Mouse (Mus musculus) midbrain, embryonic 14.5 days (tissue): ENCODE data around the gene Tnn. TPM values are rescaled to one million over a fixed set of nuclear protein-coding genes. Genes with fewer than 3 reads are reported as not detected.

Experiments used
- ATAC-seq: fragments of 200-750 bp; cut with Nextera tagmentation; 2 replicates; pipeline ENCODE4 v1.8.0; 2017; ENCODE audit warnings: moderate number of reproducible peaks, moderate library complexity; ENCODE audit not compliant: low FRiP score, low TSS enrichment
- DNase-seq: peaks from one replicate; pipeline ENCODE4 v3.0.0-alpha.2; 2015
- H3K27ac ChIP-seq: fragments of 300-500 bp; sonication (generic); replicated peaks from 2 replicates; pipeline ENCODE4 v1.5.1; 2014; ENCODE audit warnings: mild to moderate bottlenecking, low read depth, low read length, moderate library complexity
- H3K27me3 ChIP-seq: fragments of 300-500 bp; sonication (generic); 2 replicates; pipeline ENCODE4 v1.6.1; 2014; ENCODE audit warnings: low read length, control low read depth, mixed read lengths; ENCODE audit not compliant: control insufficient read depth, insufficient read depth
- H3K36me3 ChIP-seq: fragments of 300-500 bp; sonication (generic); 2 replicates; pipeline ENCODE4 v1.6.1; 2014; ENCODE audit warnings: low read length, control low read depth; ENCODE audit not compliant: control insufficient read depth, insufficient read depth
- H3K4me1 ChIP-seq: fragments of 300-500 bp; sonication (generic); 2 replicates; pipeline ENCODE4 v1.6.1; 2014; ENCODE audit warnings: mild to moderate bottlenecking, antibody characterized with exemption, low read length, control low read depth; ENCODE audit not compliant: control insufficient read depth, insufficient read depth
- H3K4me2 ChIP-seq: fragments of 300-500 bp; sonication (generic); 2 replicates; pipeline ENCODE4 v1.6.1; 2014; ENCODE audit warnings: mild to moderate bottlenecking, low read length, moderate library complexity
- H3K4me3 ChIP-seq: fragments of 300-500 bp; sonication (generic); replicated peaks from 2 replicates; pipeline ENCODE4 v1.5.1; 2014; ENCODE audit warnings: low read depth, low read length
- H3K9ac ChIP-seq: fragments of 300-500 bp; sonication (generic); replicated peaks from 2 replicates; pipeline ENCODE4 v1.6.1; 2014; ENCODE audit warnings: mild to moderate bottlenecking, low read length, moderate library complexity
- H3K9me3 ChIP-seq: fragments of 300-500 bp; sonication (generic); 2 replicates; pipeline ENCODE4 v1.6.1; 2016; ENCODE audit warnings: low read length, control low read depth, mixed read lengths; ENCODE audit not compliant: control insufficient read depth
- WGBS: fragments of 180-500 bp; shearing (Covaris S2); extraction: QIAGEN DNeasy Blood & Tissue Kit; methylation state at CpG from one replicate; pipeline ENCODE4 v1.1.7; 2014; 5-methylcytosine and 5-hydroxymethylcytosine counted together
- polyA plus RNA-seq: library from polyadenylated mRNA; unstranded; fragments of >200 nt; fragmentation: Nextera tagmentation; extraction: Ambion mirVana; gene quantifications from 2 replicates; pipeline ENCODE4 v1.2.1, GENCODE M21; 2014

Tnn gene
- polyA plus RNA-seq, 1 experiment from 2014 or later: 0.04 TPM

- Histone ChIP-seq H3K9me3 (no peaks in the 10 kb centered on the region), H3K9ac (no peak overlapping the region), H3K4me3 (no peak overlapping the region), H3K4me1 (no peaks in the 10 kb centered on the region), H3K4me2 (no peak overlapping the region), H3K36me3 (no peaks in the 10 kb centered on the region), H3K27ac (no peak overlapping the region), H3K27me3 (no peaks in the 10 kb centered on the region)
- DNase-seq (no peak), ATAC-seq (no peak)
- 79% methylated on average over 5 of the region's 5 CpGs for WGBS
These were observed 52.4 kb downstream of the Tnn start for GRCm38 (mm10) chr1:160100996-160101395.

GRCm38 (mm10) chr1:160099659-160100302 is 53.6 kb downstream of the Tnn start:
- Histone ChIP-seq H3K27me3 (no peaks in the 10 kb centered on the region), H3K9me3 (no peaks in the 10 kb centered on the region), H3K9ac (no peak overlapping the region), H3K36me3 (no peaks in the 10 kb centered on the region), H3K27ac (no peak overlapping the region), H3K4me3 (no peak overlapping the region), H3K4me1 (no peaks in the 10 kb centered on the region), H3K4me2 (no peak overlapping the region)
- WGBS: 85% methylated on average over 5 of the region's 5 CpGs
- ATAC-seq: no peak
- DNase-seq: no peak

GRCm38 (mm10) chr1:160086651-160087050 is 66.7 kb downstream of the Tnn start:
- Histone ChIP-seq H3K4me2 (no peak overlapping the region), H3K4me3 (no peak overlapping the region), H3K36me3 (no peaks in the 10 kb centered on the region), H3K27me3 (no peaks in the 10 kb centered on the region), H3K9ac (no peak overlapping the region), H3K9me3 (no peaks in the 10 kb centered on the region), H3K4me1 (no peaks in the 10 kb centered on the region), H3K27ac (no peak overlapping the region)
- DNase-seq: no peak
- no peak for ATAC-seq
- WGBS: 81% methylated on average over 2 of the region's 2 CpGs

GRCm38 (mm10) chr1:160084239-160084638 is 69.1 kb downstream of the Tnn start:
- WGBS: 76% methylated on average over 1 of the region's 1 CpGs

GRCm38 (mm10) chr1:160082647-160083046 is 70.7 kb downstream of the Tnn start:
- 73% methylated on average over 1 of the region's 1 CpGs for WGBS
- Histone ChIP-seq H3K27ac (no peak overlapping the region), H3K36me3 (no peaks in the 10 kb centered on the region), H3K4me1 (no peaks in the 10 kb centered on the region), H3K9me3 (no peaks in the 10 kb centered on the region), H3K4me3 (no peak overlapping the region), H3K4me2 (no peak overlapping the region), H3K27me3 (no peaks in the 10 kb centered on the region), H3K9ac (no peak overlapping the region)
- DNase-seq (no peak), ATAC-seq (no peak)

More at GRCm38 (mm10) chr1:160084239-160084638, 69.1 kb downstream of the Tnn start:
- Histone ChIP-seq H3K4me1 (no peaks in the 10 kb centered on the region), H3K4me3 (no peak overlapping the region), H3K9ac (no peak overlapping the region), H3K36me3 (no peaks in the 10 kb centered on the region), H3K27me3 (no peaks in the 10 kb centered on the region), H3K27ac (no peak overlapping the region), H3K9me3 (no peaks in the 10 kb centered on the region), H3K4me2 (no peak overlapping the region)
- no peak for ATAC-seq
- no peak for DNase-seq

- Histone ChIP-seq H3K4me3 (no peak overlapping the region), H3K27me3 (no peaks in the 10 kb centered on the region), H3K9me3 (no peaks in the 10 kb centered on the region), H3K27ac (no peak overlapping the region), H3K4me2 (no peak overlapping the region), H3K9ac (no peak overlapping the region), H3K4me1 (no peaks in the 10 kb centered on the region), H3K36me3 (no peaks in the 10 kb centered on the region)
- ATAC-seq: peak; percentile 57; the same call in 1 of the 2 replicates
- peak; percentile 91 for DNase-seq
- 40% methylated on average over 2 of the region's 2 CpGs for WGBS
These were observed 72.5 kb downstream of the Tnn start for GRCm38 (mm10) chr1:160080800-160081436.

- no peaks in the 10 kb centered on the region for H3K9me3 ChIP-seq
- H3K4me3 ChIP-seq: no peak overlapping the region
- no peak overlapping the region for H3K4me2 ChIP-seq
- no peaks in the 10 kb centered on the region for H3K4me1 ChIP-seq
- no peak for DNase-seq
- no peak overlapping the region for H3K9ac ChIP-seq
- H3K36me3 ChIP-seq: no peaks in the 10 kb centered on the region
- WGBS: 81% methylated on average over 14 of the region's 14 CpGs
- no peaks in the 10 kb centered on the region for H3K27me3 ChIP-seq
- no peak for ATAC-seq
- H3K27ac ChIP-seq: no peak overlapping the region
These were observed 74.3 kb downstream of the Tnn start for GRCm38 (mm10) chr1:160078882-160079661.

- ATAC-seq (no peak), DNase-seq (no peak)
- H3K4me1 ChIP-seq: no peaks in the 10 kb centered on the region
- H3K36me3 ChIP-seq: no peaks in the 10 kb centered on the region
- WGBS: 73% methylated on average over 7 of the region's 7 CpGs
- peaks cover 4% of the 10 kb centered on the region; the same call in 1 of the 2 replicates for H3K9me3 ChIP-seq
- H3K4me2 ChIP-seq: no peak overlapping the region
- H3K27ac ChIP-seq: no peak overlapping the region
- H3K27me3 ChIP-seq: no peaks in the 10 kb centered on the region
- H3K4me3 ChIP-seq: no peak overlapping the region
- H3K9ac ChIP-seq: no peak overlapping the region
These were observed 88.7 kb downstream of the Tnn start for GRCm38 (mm10) chr1:160064547-160065144.
